Mouse (Mus musculus) liver, embryonic 12.5 days (tissue): Measurements from ENCODE around the gene Kctd17. TPM values are rescaled to one million over a fixed set of nuclear protein-coding genes. Genes with fewer than 3 reads are reported as not detected.

ENCODE experiments used
- ATAC-seq: fragments of 200-750 bp; cut with Nextera tagmentation; 2 replicates; pipeline ENCODE4 v1.8.0; 2017; ENCODE audit warnings: moderate number of reproducible peaks, mild to moderate bottlenecking, moderate library complexity
- H3K27ac ChIP-seq: fragments of 300-500 bp; sonication (generic); 2 replicates; pipeline ENCODE4 v1.5.1; 2016; ENCODE audit warnings: mild to moderate bottlenecking
- H3K27me3 ChIP-seq: fragments of 300-500 bp; sonication (generic); replicated peaks from 2 replicates; pipeline ENCODE4 v1.6.1; 2016; ENCODE audit warnings: mild to moderate bottlenecking, moderate library complexity
- H3K36me3 ChIP-seq: fragments of 300-500 bp; sonication (generic); 2 replicates; pipeline ENCODE4 v1.6.1; 2016; ENCODE audit warnings: mild to moderate bottlenecking, moderate library complexity
- H3K4me1 ChIP-seq: fragments of 300-500 bp; sonication (generic); 2 replicates; pipeline ENCODE4 v1.6.1; 2016
- H3K4me2 ChIP-seq: fragments of 300-500 bp; sonication (generic); 2 replicates; pipeline ENCODE4 v1.6.1; 2016; ENCODE audit warnings: mild to moderate bottlenecking, moderate library complexity
- H3K4me3 ChIP-seq: fragments of 300-500 bp; sonication (generic); 2 replicates; pipeline ENCODE4 v1.5.1; 2016; ENCODE audit warnings: mild to moderate bottlenecking, moderate library complexity
- H3K9ac ChIP-seq: fragments of 300-500 bp; sonication (generic); 2 replicates; pipeline ENCODE4 v1.6.1; 2016; ENCODE audit warnings: mild to moderate bottlenecking, moderate library complexity
- H3K9me3 ChIP-seq: fragments of 300-500 bp; sonication (generic); replicated peaks from 2 replicates; pipeline ENCODE4 v1.6.1; 2016; ENCODE audit warnings: mild to moderate bottlenecking, moderate library complexity
- WGBS: fragments of 180-500 bp; shearing (Covaris S2); methylation state at CpG from one replicate; pipeline ENCODE4 v1.1.7; 2016; ENCODE audit not compliant: insufficient replicate concordance; 5-methylcytosine and 5-hydroxymethylcytosine counted together
- polyA plus RNA-seq: library from polyadenylated mRNA; unstranded; fragments of >200 nt; fragmentation: Nextera tagmentation; extraction: Ambion mirVana; gene quantifications from 2 replicates; pipeline ENCODE4 v1.2.1, GENCODE M21; 2016

The Kctd17 gene
- polyA plus RNA-seq, 1 experiment from 2014 or later: 8.8 TPM

- 65% methylated on average over 2 of the region's 2 CpGs for WGBS
- Histone ChIP-seq H3K27ac (no peak overlapping the region), H3K4me2 (no peak overlapping the region), H3K4me1 (peaks cover 44% of the 10 kb centered on the region), H3K36me3 (no peaks in the 10 kb centered on the region), H3K9ac (no peak overlapping the region), H3K9me3 (no peaks in the 10 kb centered on the region), H3K27me3 (no peaks in the 10 kb centered on the region; the same call in 1 of the 2 replicates), H3K4me3 (no peak overlapping the region)
- no peak for ATAC-seq
Observed at GRCm38 (mm10) chr15:78451201-78451600, 22.8 kb downstream of the Kctd17 start.

GRCm38 (mm10) chr15:78452929-78453328, 24.6 kb downstream of the Kctd17 start:
- Histone ChIP-seq H3K4me2 (no peak overlapping the region), H3K9me3 (no peaks in the 10 kb centered on the region)
- WGBS: 80% methylated on average over 3 of the region's 3 CpGs

DNA sequence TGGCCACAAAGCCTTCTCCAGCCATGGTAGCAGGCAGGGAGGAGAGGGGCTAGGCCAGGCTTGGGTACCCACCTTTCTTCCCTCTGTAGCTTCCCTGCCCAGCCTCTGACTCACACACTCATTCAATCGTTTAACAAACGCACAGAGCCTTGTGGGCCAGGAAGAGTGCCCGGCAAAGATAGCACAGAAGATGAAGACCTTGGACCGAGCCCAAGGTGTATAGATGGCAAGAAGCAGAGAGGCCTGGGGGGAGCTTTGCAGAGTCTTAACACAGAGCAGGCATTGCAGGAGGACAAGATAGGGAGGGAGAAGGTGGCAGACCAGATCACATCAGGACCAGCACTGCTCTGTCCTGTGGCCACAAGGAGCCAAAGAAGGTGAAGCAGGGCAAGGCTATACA, 26.8 kb downstream of the Kctd17 start:
- no peak overlapping the region for H3K27ac ChIP-seq
- H3K9ac ChIP-seq: no peak overlapping the region
- ATAC-seq: no peak
- H3K4me3 ChIP-seq: no peak overlapping the region
- H3K36me3 ChIP-seq: no peaks in the 10 kb centered on the region
- H3K4me2 ChIP-seq: no peak overlapping the region
- H3K9me3 ChIP-seq: no peaks in the 10 kb centered on the region
- H3K27me3 ChIP-seq: no peaks in the 10 kb centered on the region
- H3K4me1 ChIP-seq: peaks cover 22% of the 10 kb centered on the region
- 38% methylated on average over 4 of the region's 4 CpGs for WGBS

More at GRCm38 (mm10) chr15:78452929-78453328, 24.6 kb downstream of the Kctd17 start:
- no peaks in the 10 kb centered on the region for H3K36me3 ChIP-seq
- H3K27ac ChIP-seq: no peak overlapping the region
- no peak overlapping the region for H3K4me3 ChIP-seq
- ATAC-seq: no peak
- H3K27me3 ChIP-seq: no peaks in the 10 kb centered on the region
- H3K9ac ChIP-seq: no peak overlapping the region
- peaks cover 42% of the 10 kb centered on the region for H3K4me1 ChIP-seq

- Histone ChIP-seq H3K27ac (no peak overlapping the region), H3K27me3 (no peaks in the 10 kb centered on the region), H3K9ac (no peak overlapping the region), H3K4me2 (no peak overlapping the region), H3K4me1 (peaks cover 14% of the 10 kb centered on the region; the same call in 1 of the 2 replicates), H3K36me3 (no peaks in the 10 kb centered on the region), H3K9me3 (no peaks in the 10 kb centered on the region), H3K4me3 (no peak overlapping the region)
- 54% methylated on average over 7 of the region's 7 CpGs for WGBS
- no peak for ATAC-seq
Observed at GRCm38 (mm10) chr15:78456051-78456450, 27.7 kb downstream of the Kctd17 start.

- 61% methylated on average over 10 of the region's 10 CpGs for WGBS
- Histone ChIP-seq H3K4me2 (no peak overlapping the region), H3K4me3 (no peak overlapping the region), H3K9ac (no peak overlapping the region), H3K27ac (no peak overlapping the region), H3K36me3 (no peaks in the 10 kb centered on the region), H3K4me1 (peaks cover 6% of the 10 kb centered on the region; the same call in 1 of the 2 replicates), H3K9me3 (no peaks in the 10 kb centered on the region), H3K27me3 (no peaks in the 10 kb centered on the region; the same call in 1 of the 2 replicates)
- ATAC-seq: no peak
Observed at GRCm38 (mm10) chr15:78457193-78457592, 28.8 kb downstream of the Kctd17 start.

DNA sequence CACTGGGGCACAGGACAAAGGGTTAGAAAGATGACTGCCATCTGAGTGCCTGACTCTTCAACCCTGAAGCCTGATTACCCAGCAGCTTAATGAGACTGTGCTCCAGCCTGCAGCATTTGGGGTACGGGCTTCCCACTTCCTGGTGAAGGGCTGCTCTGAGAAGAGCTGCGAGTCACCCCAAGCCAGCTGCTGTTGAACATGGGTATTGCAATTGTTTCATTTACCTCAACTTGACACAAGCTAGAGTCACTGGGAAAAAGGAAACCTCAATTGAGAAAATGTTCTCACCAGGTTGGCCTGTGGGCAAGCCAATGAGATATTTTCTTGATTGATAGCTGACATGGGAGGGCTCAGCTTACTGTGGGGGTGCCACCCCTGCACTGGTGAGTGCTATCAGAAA, 34.6 kb downstream of the Kctd17 start:
- Histone ChIP-seq H3K9ac (no peak overlapping the region), H3K27ac (no peak overlapping the region), H3K4me2 (no peak overlapping the region), H3K9me3 (no peaks in the 10 kb centered on the region), H3K27me3 (peaks cover 14% of the 10 kb centered on the region; the same call in 1 of the 2 replicates), H3K36me3 (no peaks in the 10 kb centered on the region), H3K4me1 (no peaks in the 10 kb centered on the region), H3K4me3 (no peak overlapping the region)
- 45% methylated on average over 2 of the region's 2 CpGs for WGBS
- no peak for ATAC-seq

DNA sequence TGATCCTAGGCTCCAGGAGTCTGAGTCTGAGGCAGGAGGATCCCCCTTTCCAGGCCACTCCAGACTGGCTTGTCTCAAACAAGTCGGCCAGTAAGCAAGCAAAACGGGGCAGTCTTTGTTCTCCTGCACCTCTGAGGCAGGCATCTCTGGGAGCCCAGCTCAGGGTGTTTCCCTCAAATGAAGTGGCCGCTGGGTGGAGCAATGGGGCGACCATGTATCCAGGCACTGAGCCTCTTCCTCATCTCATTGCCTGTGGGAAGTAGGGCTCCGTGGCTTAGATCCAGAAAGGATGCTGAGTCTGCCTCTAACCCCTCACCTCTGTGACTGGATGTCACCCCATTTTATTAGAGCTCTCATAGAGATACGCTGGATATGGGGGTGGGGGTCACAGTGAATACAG, 38.4 kb downstream of the Kctd17 start:
- Histone ChIP-seq H3K4me1 (peaks cover 13% of the 10 kb centered on the region; the same call in 1 of the 2 replicates), H3K9me3 (no peaks in the 10 kb centered on the region), H3K9ac (no peak overlapping the region), H3K4me3 (no peak overlapping the region), H3K27me3 (peaks cover 14% of the 10 kb centered on the region; the same call in 1 of the 2 replicates), H3K36me3 (no peaks in the 10 kb centered on the region), H3K4me2 (no peak overlapping the region), H3K27ac (no peak overlapping the region)
- ATAC-seq: no peak
- WGBS: 23% methylated on average over 6 of the region's 6 CpGs

DNA sequence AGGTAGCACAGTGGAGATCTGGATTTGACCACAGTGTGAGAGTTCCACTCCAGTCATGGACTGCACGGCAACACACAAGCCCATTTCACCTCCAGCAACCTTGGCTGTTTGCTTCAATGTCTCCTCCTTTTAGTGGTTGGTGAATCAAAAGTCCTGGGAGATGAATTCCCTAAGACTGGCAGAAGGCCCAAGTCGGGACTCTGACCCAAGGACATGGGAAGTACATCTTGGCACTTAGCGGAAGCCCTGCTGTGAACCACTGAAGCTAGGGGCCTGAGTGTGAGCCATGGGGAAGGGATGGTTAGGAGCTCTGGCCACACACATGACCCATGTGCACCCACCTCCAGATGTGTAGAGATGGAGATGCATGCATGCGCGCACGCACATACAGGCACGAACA, 39.2 kb downstream of the Kctd17 start:
- 82% methylated on average over 7 of the region's 7 CpGs for WGBS
- no peak overlapping the region for H3K4me3 ChIP-seq
- no peaks in the 10 kb centered on the region for H3K9me3 ChIP-seq
- H3K9ac ChIP-seq: no peak overlapping the region
- ATAC-seq: no peak
- H3K36me3 ChIP-seq: no peaks in the 10 kb centered on the region
- peaks cover 14% of the 10 kb centered on the region; the same call in 1 of the 2 replicates for H3K27me3 ChIP-seq
- peak overlapping the region; percentile 27 for H3K4me2 ChIP-seq
- H3K27ac ChIP-seq: no peak overlapping the region
- peaks cover 13% of the 10 kb centered on the region; the same call in 1 of the 2 replicates for H3K4me1 ChIP-seq

DNA sequence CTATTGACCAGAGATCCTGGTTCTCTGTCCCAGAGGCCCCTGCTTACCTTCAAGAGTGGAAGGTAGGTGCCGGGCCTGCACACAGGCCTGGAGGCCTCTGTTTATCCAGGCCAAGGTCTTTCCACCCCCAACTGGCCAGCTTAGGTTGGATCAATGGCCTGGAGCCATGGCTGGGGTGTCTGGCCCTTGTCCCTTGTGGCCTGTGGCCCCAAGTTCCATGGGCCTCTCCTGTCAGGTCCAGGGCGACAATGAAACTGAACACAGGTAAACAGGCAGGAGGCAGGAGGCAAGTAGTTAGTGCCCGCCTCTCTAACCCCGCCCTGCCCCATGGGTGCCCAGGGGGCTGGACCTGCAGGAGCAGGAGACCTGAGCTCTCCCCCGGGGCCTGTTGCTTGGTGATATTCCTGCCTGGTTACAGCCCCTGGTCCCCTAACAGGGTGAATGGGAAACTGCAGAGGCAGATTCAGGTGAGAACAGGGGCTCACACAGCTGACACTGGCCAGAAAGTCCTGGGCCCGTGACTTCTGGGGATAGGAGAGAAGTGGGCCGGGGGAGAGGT, 40.1 kb downstream of the Kctd17 start, which contains the start of gene Tmprss6:
Gene Tmprss6, minus strand, starts transcription at position 256 of the 559 bp plus-strand sequence.
- H3K9ac ChIP-seq: no peak within 1 kb of the TSS
- H3K27me3 ChIP-seq: peaks cover 16% of the 10 kb centered on the region; the same call in 1 of the 2 replicates
- peak; percentile 51; the same call in 1 of the 2 replicates for ATAC-seq
- H3K36me3 ChIP-seq: no peaks in the 10 kb centered on the region
- peaks cover 13% of the 10 kb centered on the region; the same call in 1 of the 2 replicates for H3K4me1 ChIP-seq
- 55% methylated on average over 7 of the region's 7 CpGs for WGBS
- peak within 1 kb of the TSS; percentile 27 for H3K4me2 ChIP-seq
- H3K4me3 ChIP-seq: 0 out of 2 replicates have a peak within 1 kb of the TSS, but pooled peaks have one; percentile 2
- peak within 1 kb of the TSS; percentile 46 for H3K27ac ChIP-seq
- H3K9me3 ChIP-seq: no peaks in the 10 kb centered on the region

DNA sequence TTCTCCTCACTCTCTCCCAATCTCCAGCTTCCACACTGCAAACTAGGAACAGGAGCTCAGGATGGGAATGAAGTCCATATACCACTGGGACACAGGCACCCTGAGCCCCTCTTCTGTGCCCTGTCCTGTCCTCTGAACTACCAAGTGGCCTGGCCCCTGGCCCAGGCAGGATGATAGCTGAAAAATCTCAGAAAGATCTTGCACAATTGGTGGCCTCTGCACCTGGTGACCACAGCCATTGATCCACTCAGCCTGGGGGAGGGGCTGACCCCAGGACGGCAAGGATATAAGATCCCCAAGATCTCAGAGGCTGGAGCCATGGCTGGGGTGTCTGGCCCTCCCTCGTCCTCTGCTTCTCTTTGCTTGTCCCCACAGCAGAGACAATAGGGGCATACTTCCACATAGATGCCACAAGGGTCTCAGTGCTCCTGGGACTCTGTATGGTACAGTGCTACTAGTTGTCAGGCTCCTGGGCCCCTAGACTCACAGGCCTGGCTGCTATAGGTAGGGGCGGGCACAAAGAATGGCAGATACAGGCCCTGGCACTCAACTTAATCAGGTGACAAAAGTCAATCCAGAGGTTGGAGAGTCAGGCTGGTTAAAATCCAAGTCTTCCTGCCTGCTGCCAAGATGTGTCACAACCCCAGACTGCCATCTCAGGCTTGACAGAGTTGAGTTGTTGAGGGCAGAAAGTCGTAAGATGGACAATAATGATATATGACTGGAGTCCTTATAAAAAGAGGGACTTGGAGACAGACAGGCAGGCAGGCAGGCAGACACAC, 42.3 kb downstream of the Kctd17 start:
- 60% methylated on average over 4 of the region's 4 CpGs for WGBS
- no peak overlapping the region for H3K4me2 ChIP-seq
- H3K27me3 ChIP-seq: peaks cover 19% of the 10 kb centered on the region; the same call in 1 of the 2 replicates
- H3K36me3 ChIP-seq: no peaks in the 10 kb centered on the region
- peak overlapping the region; percentile 32 for H3K27ac ChIP-seq
- H3K9ac ChIP-seq: no peak overlapping the region
- H3K9me3 ChIP-seq: no peaks in the 10 kb centered on the region
- ATAC-seq: peak; percentile 51
- H3K4me3 ChIP-seq: no peak overlapping the region
- peaks cover 13% of the 10 kb centered on the region; the same call in 1 of the 2 replicates for H3K4me1 ChIP-seq

DNA sequence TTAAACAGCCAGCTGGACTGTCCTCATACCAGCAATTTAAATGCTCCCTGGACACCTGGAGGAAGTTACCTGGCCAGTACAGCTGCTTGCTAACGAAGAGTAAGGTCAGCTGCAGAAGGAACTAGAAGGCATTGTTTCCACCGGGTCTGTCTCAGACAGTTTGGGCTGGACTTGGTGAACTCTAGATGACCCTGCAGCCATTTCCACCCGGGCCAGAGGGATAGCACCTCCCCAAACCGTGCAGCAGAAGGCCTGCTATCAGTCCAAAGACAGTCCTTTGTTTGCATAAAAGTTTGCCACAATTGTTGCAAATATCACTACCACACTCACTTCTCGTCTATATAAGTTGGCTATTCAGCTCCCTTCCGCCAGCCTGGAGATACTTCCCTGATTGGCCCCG, 43.5 kb downstream of the Kctd17 start:
- 28% methylated on average over 7 of the region's 7 CpGs for WGBS
- Histone ChIP-seq H3K4me2 (no peak overlapping the region), H3K27me3 (peaks cover 11% of the 10 kb centered on the region; the same call in 1 of the 2 replicates)

DNA sequence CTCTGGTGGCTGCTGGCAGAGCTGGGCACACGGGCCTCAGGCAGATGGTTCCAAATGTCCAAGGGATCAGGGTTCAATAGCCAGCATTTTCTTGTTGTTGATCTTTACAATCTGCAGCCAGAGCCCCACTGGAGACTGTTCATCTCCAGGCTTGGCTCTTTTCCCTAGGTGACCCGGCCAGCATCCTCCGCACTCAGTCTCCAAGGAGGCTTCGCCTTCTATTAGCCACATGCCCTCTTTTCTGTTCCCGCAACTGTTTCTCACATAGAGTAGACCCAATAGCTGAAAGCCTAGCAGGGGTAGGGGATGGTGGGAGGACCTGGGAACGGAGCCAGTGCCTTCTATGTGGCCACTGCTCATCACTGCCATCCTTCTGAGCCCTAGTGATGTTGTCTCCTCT, 45.1 kb downstream of the Kctd17 start:
- H3K4me3 ChIP-seq: no peak overlapping the region
- H3K27me3 ChIP-seq: peaks cover 11% of the 10 kb centered on the region; the same call in 1 of the 2 replicates
- 70% methylated on average over 6 of the region's 6 CpGs for WGBS
- ATAC-seq: no peak
- H3K27ac ChIP-seq: no peak overlapping the region
- H3K9ac ChIP-seq: no peak overlapping the region
- H3K36me3 ChIP-seq: no peaks in the 10 kb centered on the region
- no peak overlapping the region for H3K4me2 ChIP-seq
- H3K9me3 ChIP-seq: no peaks in the 10 kb centered on the region
- H3K4me1 ChIP-seq: peaks cover 13% of the 10 kb centered on the region; the same call in 1 of the 2 replicates

More for the DNA sequence above, 43.5 kb downstream of the Kctd17 start:
- Histone ChIP-seq H3K27ac (no peak overlapping the region), H3K4me1 (peaks cover 13% of the 10 kb centered on the region; the same call in 1 of the 2 replicates), H3K4me3 (no peak overlapping the region), H3K9me3 (no peaks in the 10 kb centered on the region), H3K9ac (no peak overlapping the region), H3K36me3 (no peaks in the 10 kb centered on the region)
- ATAC-seq: no peak
